Comparison of ENCODE assay signal across 21 mouse cellular contexts in the genomic region with DNA sequence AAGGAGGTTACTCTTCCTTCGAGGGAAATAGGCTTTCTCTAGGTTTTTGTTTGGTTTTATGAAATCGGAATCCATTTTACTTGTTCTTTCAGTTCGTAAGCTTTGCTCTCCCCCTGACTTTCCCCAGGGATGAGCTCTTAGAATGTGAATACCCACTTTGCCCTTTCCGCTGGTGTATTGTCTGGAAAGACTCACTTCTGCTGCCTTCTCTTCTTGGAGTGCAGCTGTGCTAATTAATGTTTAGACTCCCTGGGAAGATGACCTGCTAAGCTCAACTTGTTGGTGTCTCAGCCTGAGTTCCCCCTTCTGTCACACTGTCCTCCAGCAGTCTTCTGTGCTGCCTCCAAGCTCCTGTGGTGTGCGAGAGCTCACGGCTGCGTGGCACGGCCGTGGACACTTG.
"Had no signal": no experiment of that assay in that cellular context is flagged by ENCODE, and none has a peak within 500 bp of the region (broad histone marks: within the 10 kb centered on the region; RNA-seq: fewer than 3 reads in every experiment).

No protein-coding gene starts in this region.

- H3K27me3 ChIP-seq: kidney, embryonic 15.5 days; limb, embryonic 12.5 days; limb, embryonic 15.5 days; neural tube, embryonic 13.5 days; stomach, embryonic 15.5 days had no signal

- ATAC-seq: liver, postnatal 0 days; lung, postnatal 0 days; midbrain, embryonic 16.5 days had no signal

- H3K4me3 ChIP-seq: kidney, embryonic 15.5 days; limb, embryonic 12.5 days; limb, embryonic 15.5 days; myocyte; neural tube, embryonic 13.5 days; stomach, embryonic 15.5 days had no signal

- H3K9me3 ChIP-seq: kidney, embryonic 15.5 days; limb, embryonic 12.5 days; limb, embryonic 15.5 days; neural tube, embryonic 13.5 days; stomach, embryonic 15.5 days had no signal

- DNase-seq: kidney, adult 2 months; kidney, postnatal 10 days; kidney, postnatal 36 days; left cerebral cortex, postnatal 4 days; liver, postnatal 0 days; lung, embryonic 14.5 days; right cerebral cortex, adult 18-20 months; right cerebral cortex, postnatal 14 days; right cerebral cortex, postnatal 4 days; thymus, postnatal 25 days had no signal

- H3K4me2 ChIP-seq: kidney, embryonic 15.5 days; limb, embryonic 12.5 days; limb, embryonic 15.5 days; liver, embryonic 11.5 days; lung, embryonic 14.5 days; neural tube, embryonic 13.5 days; stomach, embryonic 15.5 days had no signal

- H3K36me3 ChIP-seq: limb, embryonic 15.5 days; neural tube, embryonic 13.5 days; stomach, embryonic 15.5 days had no signal

- H3K27ac ChIP-seq: kidney, embryonic 15.5 days; limb, embryonic 12.5 days; limb, embryonic 15.5 days; liver, embryonic 14.5 days; macrophage; neural tube, embryonic 13.5 days; stomach, embryonic 15.5 days had no signal

- H3K4me1 ChIP-seq: limb, embryonic 15.5 days; neural tube, embryonic 13.5 days; stomach, embryonic 15.5 days had no signal

- H3K9ac ChIP-seq: kidney, embryonic 15.5 days; limb, embryonic 12.5 days; limb, embryonic 15.5 days; liver, embryonic 14.5 days; liver, postnatal 0 days; lung, embryonic 14.5 days; neural tube, embryonic 13.5 days; stomach, embryonic 15.5 days had no signal
